Mouse (Mus musculus): ENCODE results near the gene Tsku.

- TF ChIP-seq TAL1 (IDR thresholded peaks at IDR 0.05; ENCODE audit: low read length) (no peak), GATA1 (IDR thresholded peaks at IDR 0.05; ENCODE audit: low read length) (no peak)
Measured at GRCm38 (mm10) chr7:98369762-98370369, 8.7 kb upstream of the Tsku start.

Data from erythroblast, embryonic 14.5 days (primary cell).